Mouse (Mus musculus): Measurements from ENCODE around the gene Mdga1.
A peak's percentile ranks its signal among the peaks of the same experiment; 100 is the strongest.

The Mdga1 gene

DNA sequence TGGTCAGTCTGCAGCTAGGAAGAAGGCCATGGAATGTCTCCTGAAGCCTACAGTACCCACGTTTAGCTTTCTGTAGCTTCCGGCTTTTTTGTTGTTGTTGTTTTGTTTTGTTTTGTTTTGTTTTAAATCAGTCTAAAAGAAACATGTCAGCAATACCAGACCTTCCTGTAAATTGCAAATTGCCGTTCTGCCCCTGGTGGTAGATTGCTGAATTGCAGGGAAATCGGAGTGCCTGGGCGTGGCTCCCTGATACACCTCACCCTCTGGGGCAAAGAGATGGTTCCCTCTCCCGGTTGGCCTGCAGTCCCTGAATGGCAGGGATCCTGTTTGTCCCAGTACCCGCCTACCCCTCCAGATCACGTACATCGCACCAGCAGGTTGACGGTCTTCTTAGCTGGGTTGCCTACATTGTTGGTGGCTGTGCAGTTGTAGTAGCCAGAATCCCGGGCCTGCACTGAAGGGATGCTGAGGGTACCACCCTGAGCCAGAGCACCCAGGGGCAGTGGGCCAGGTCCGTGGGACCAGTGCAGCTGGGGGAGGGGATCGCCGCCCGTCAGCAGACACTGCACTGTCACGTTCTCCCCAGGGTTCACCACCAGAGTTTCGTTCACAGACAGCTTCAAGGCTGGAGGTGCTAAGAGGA lies 121.0 kb downstream of the Mdga1 start:
- H3K4me1 ChIP-seq (replicated peaks; ENCODE audit: low read depth, low read length): peaks cover 88% of the 10 kb centered on the region
- peak overlapping the region; percentile 69 for H3K4me3 ChIP-seq (replicated peaks; ENCODE audit: low read length)
- peaks cover 18% of the 10 kb centered on the region for H3K27me3 ChIP-seq (ENCODE audit: insufficient read depth, low read length)
- TF ChIP-seq CTCF (conservative IDR thresholded peaks at IDR 0.05; ENCODE audit: low read length) (peak; percentile 94), NANOG (IDR thresholded peaks at IDR 0.05; ENCODE audit: borderline replicate concordance, low read length) (no peak)
- no peaks in the 10 kb centered on the region for H3K36me3 ChIP-seq (ENCODE audit: insufficient read depth, low read length)
- H3K9me3 ChIP-seq (ENCODE audit: low read length): no peaks in the 10 kb centered on the region

DNA sequence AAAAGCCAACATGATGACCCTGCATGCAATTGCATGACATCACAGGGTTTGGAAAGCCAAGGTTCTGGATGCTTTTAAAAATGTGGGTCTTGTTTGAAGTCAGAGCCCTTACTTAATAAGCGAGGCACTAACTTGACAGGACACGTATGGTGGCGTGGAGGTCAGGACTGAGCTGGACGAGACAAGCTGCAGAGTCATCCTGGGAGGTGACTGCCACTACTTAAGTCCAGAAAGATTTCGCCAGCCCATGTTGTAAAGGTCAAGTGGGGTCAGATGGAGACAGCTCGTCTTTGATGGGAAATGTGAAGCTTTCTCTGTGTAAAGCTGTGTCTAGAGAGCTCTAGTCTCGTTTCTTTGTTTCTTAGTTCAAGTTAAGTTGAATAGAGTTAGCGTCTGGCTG lies 122.6 kb downstream of the Mdga1 start:
- Histone ChIP-seq H3K36me3 (ENCODE audit: insufficient read depth, low read length) (no peaks in the 10 kb centered on the region; the same call in 1 of the 2 replicates), H3K9me3 (ENCODE audit: low read length) (no peaks in the 10 kb centered on the region), H3K4me1 (replicated peaks; ENCODE audit: low read depth, low read length) (peaks cover 86% of the 10 kb centered on the region), H3K27me3 (ENCODE audit: insufficient read depth, low read length) (peaks cover 21% of the 10 kb centered on the region), H3K4me3 (replicated peaks; ENCODE audit: low read length) (no peak overlapping the region)
- TF ChIP-seq NANOG (IDR thresholded peaks at IDR 0.05; ENCODE audit: borderline replicate concordance, low read length): no peak
- TF ChIP-seq CTCF (conservative IDR thresholded peaks at IDR 0.05; ENCODE audit: low read length): no peak
- TF ChIP-seq POU5F1 (IDR thresholded peaks at IDR 0.05; ENCODE audit: borderline replicate concordance, low read length): no peak

DNA sequence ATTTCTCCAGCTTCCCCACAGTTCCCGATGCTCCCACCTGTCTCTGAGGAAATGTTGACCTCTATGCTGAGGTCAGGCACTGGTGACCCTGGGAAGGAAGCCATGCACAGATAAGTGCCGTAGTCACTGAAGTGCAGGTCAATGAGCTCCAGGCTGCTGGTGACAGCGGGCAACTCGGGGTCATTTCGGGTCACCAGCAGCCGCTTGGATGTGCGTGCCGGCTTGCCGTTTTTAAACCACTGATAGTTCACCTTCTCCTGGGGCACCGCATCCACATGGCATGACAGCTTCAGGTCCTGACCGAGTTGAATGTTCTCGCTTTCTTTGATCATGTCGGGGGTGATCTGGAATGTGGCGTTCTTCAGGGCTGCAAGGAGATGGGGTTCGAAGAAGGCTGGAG lies 123.6 kb downstream of the Mdga1 start:
- no peak overlapping the region for H3K4me3 ChIP-seq (replicated peaks; ENCODE audit: low read length)
- TF ChIP-seq POU5F1 (IDR thresholded peaks at IDR 0.05; ENCODE audit: borderline replicate concordance, low read length) (no peak), NANOG (IDR thresholded peaks at IDR 0.05; ENCODE audit: borderline replicate concordance, low read length) (no peak), CTCF (conservative IDR thresholded peaks at IDR 0.05; ENCODE audit: low read length) (no peak)
- peaks cover 82% of the 10 kb centered on the region for H3K4me1 ChIP-seq (replicated peaks; ENCODE audit: low read depth, low read length)
- no peaks in the 10 kb centered on the region; the same call in 1 of the 2 replicates for H3K36me3 ChIP-seq (ENCODE audit: insufficient read depth, low read length)
- no peaks in the 10 kb centered on the region for H3K9me3 ChIP-seq (ENCODE audit: low read length)
- H3K27me3 ChIP-seq (ENCODE audit: insufficient read depth, low read length): peaks cover 14% of the 10 kb centered on the region

GRCm38 (mm10) chr17:29844949-29845348 lies 124.9 kb downstream of the Mdga1 start:
- Histone ChIP-seq H3K36me3 (ENCODE audit: insufficient read depth, low read length) (no peaks in the 10 kb centered on the region; the same call in 1 of the 2 replicates), H3K4me3 (replicated peaks; ENCODE audit: low read length) (no peak overlapping the region), H3K27me3 (ENCODE audit: insufficient read depth, low read length) (peaks cover 11% of the 10 kb centered on the region), H3K4me1 (replicated peaks; ENCODE audit: low read depth, low read length) (peaks cover 77% of the 10 kb centered on the region), H3K9me3 (ENCODE audit: low read length) (no peaks in the 10 kb centered on the region)
- no peak for TF ChIP-seq NANOG (IDR thresholded peaks at IDR 0.05; ENCODE audit: borderline replicate concordance, low read length)
- no peak for TF ChIP-seq CTCF (conservative IDR thresholded peaks at IDR 0.05; ENCODE audit: low read length)
- TF ChIP-seq POU5F1 (IDR thresholded peaks at IDR 0.05; ENCODE audit: borderline replicate concordance, low read length): no peak

DNA sequence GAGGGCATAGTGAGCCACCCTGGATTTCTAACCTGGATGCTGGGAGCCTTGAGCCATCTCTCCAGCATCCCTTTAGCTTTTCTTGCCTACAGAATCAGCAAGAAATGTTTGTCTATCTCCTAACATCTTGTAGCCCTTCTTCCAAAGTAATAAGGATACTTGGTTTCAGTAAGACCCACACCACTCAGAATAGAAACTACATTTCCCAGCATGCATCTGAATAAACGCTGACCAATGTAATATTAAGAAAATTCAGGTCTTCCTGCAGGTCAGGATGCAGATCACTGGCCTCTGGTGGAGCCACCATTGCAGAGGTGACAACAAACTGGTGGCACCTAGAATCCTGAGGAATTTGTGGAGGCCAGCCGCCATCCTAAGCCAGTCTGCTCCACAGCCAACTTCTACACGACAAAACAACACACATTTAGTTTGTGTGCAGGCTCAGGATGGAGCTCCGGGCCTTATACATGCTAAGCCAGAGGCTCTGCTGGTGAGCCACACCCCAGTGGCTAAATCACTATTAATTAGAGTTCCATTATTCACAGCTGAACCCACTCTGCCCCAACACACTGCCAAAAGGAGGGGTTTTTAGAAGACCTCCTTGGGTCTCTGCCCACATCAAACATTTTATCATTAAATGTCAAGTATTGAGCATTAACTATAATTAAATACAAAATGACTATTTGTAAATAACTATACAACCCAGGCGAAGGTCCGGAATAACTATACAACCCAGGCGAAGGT lies 126.3 kb downstream of the Mdga1 start:
- no peak overlapping the region for H3K4me3 ChIP-seq (replicated peaks; ENCODE audit: low read length)
- peaks cover 6% of the 10 kb centered on the region; the same call in 1 of the 2 replicates for H3K36me3 ChIP-seq (ENCODE audit: insufficient read depth, low read length)
- H3K9me3 ChIP-seq (ENCODE audit: low read length): no peaks in the 10 kb centered on the region
- TF ChIP-seq POU5F1 (IDR thresholded peaks at IDR 0.05; ENCODE audit: borderline replicate concordance, low read length): no peak
- TF ChIP-seq NANOG (IDR thresholded peaks at IDR 0.05; ENCODE audit: borderline replicate concordance, low read length): no peak
- H3K27me3 ChIP-seq (ENCODE audit: insufficient read depth, low read length): peaks cover 7% of the 10 kb centered on the region; the same call in 1 of the 2 replicates
- H3K4me1 ChIP-seq (replicated peaks; ENCODE audit: low read depth, low read length): peaks cover 69% of the 10 kb centered on the region

DNA sequence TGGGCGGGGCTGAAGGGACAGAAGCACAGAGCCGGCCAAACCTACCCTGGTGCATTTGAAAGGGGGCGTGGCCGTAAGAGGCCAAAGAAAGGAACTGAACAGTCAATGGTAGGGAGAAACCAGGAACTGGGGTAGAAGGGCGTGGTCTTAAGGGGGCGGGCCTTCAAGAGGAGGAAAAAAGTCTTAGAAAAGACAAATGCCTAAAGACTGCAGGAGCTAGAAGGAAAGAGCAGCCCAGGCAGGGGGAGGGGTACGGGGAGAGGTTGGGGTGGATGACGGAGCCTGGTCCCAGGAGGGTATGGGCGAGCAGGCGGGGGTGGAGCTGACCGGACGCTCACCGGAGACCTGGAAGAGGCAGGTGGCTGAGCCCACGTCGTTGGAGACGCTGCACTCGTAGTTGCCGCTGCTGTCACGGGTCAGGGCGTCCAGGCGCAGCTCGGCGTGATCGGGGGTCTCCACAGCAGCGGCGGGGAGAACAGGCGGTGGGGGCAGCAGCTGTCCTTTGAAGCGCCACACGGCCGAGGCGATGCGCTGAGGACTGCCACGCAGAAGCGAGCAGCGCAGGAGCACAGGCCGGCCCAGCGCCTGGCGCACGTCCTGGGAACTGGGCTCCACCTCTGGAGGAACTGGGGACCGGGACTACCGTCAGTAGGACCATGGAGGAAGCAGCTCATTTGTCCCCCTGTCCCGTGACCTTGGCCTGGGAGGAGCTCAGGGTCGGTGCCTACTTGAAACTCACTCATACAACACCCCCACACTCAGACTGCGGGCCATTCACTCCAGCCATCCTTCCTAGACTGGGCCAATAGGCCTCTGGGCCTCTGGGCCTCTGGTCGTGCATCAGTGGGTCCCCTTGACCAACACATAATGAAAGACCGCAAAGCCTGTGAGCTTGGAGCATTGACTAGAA lies 127.9 kb downstream of the Mdga1 start:
- Histone ChIP-seq H3K4me1 (replicated peaks; ENCODE audit: low read depth, low read length) (peaks cover 71% of the 10 kb centered on the region), H3K9me3 (ENCODE audit: low read length) (no peaks in the 10 kb centered on the region), H3K27me3 (ENCODE audit: insufficient read depth, low read length) (peaks cover 7% of the 10 kb centered on the region; the same call in 1 of the 2 replicates), H3K4me3 (replicated peaks; ENCODE audit: low read length) (peak overlapping the region; percentile 81), H3K36me3 (ENCODE audit: insufficient read depth, low read length) (peaks cover 8% of the 10 kb centered on the region; the same call in 1 of the 2 replicates)
- TF ChIP-seq POU5F1 (IDR thresholded peaks at IDR 0.05; ENCODE audit: borderline replicate concordance, low read length) (no peak), CTCF (conservative IDR thresholded peaks at IDR 0.05; ENCODE audit: low read length) (no peak), NANOG (IDR thresholded peaks at IDR 0.05; ENCODE audit: borderline replicate concordance, low read length) (no peak)

DNA sequence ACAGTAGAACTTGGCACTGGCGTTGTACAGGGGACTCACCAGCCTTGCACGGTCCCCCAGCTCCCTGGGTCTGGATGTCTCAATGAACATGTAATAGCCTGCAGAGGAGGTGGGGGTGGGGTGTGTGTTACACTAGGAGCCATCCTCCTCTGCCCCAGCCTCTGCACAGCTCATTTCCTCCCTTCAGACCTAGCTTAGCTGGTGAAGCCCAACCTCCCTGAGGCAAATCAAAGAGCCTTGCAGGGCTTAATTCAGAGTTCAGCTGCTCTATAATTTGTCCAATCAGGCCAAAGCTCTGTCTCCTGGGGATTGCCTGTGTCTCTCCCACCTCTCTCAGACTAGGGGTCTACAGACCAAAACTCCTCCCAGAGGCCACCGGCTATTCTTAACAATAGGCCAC lies 131.9 kb downstream of the Mdga1 start:
- peaks cover 39% of the 10 kb centered on the region for H3K4me1 ChIP-seq (replicated peaks; ENCODE audit: low read depth, low read length)
- TF ChIP-seq NANOG (IDR thresholded peaks at IDR 0.05; ENCODE audit: borderline replicate concordance, low read length) (no peak), CTCF (conservative IDR thresholded peaks at IDR 0.05; ENCODE audit: low read length) (no peak), POU5F1 (IDR thresholded peaks at IDR 0.05; ENCODE audit: borderline replicate concordance, low read length) (no peak)
- no peaks in the 10 kb centered on the region for H3K9me3 ChIP-seq (ENCODE audit: low read length)
- no peak overlapping the region for H3K4me3 ChIP-seq (replicated peaks; ENCODE audit: low read length)
- peaks cover 7% of the 10 kb centered on the region; the same call in 1 of the 2 replicates for H3K27me3 ChIP-seq (ENCODE audit: insufficient read depth, low read length)
- 0 out of 2 replicates have a peak, but pooled peaks cover 8% of the 10 kb centered on the region for H3K36me3 ChIP-seq (ENCODE audit: insufficient read depth, low read length)

GRCm38 (mm10) chr17:29837441-29837840 lies 132.4 kb downstream of the Mdga1 start:
- Histone ChIP-seq H3K4me1 (replicated peaks; ENCODE audit: low read depth, low read length) (peaks cover 33% of the 10 kb centered on the region), H3K27me3 (ENCODE audit: insufficient read depth, low read length) (peaks cover 2% of the 10 kb centered on the region; the same call in 1 of the 2 replicates), H3K36me3 (ENCODE audit: insufficient read depth, low read length) (0 out of 2 replicates have a peak, but pooled peaks cover 8% of the 10 kb centered on the region), H3K4me3 (replicated peaks; ENCODE audit: low read length) (no peak overlapping the region), H3K9me3 (ENCODE audit: low read length) (no peaks in the 10 kb centered on the region)
- TF ChIP-seq NANOG (IDR thresholded peaks at IDR 0.05; ENCODE audit: borderline replicate concordance, low read length): no peak
- no peak for TF ChIP-seq CTCF (conservative IDR thresholded peaks at IDR 0.05; ENCODE audit: low read length)
- no peak for TF ChIP-seq POU5F1 (IDR thresholded peaks at IDR 0.05; ENCODE audit: borderline replicate concordance, low read length)
